Mouse (Mus musculus) CH12.LX (cell line): ENCODE measurements around the gene Dnaja4.

ENCODE experiments used
- CTCF ChIP-seq, 2 experiments: IDR thresholded peaks in 1 of 2; conservative IDR thresholded peaks in 1 of 2; 2 replicates each; pipeline ENCODE4 v1.5.1; 2011 to 2012; ENCODE audit warnings: low read depth in 2 of 2, low read length in 2 of 2, improper control_type of control experiment in 1 of 2, inconsistent platforms in 1 of 2, mild to moderate bottlenecking in 1 of 2, moderate library complexity in 1 of 2
- E2F4 ChIP-seq: IDR thresholded peaks from 2 replicates; pipeline ENCODE4 v1.6.1; 2011; ENCODE audit warnings: low read depth, low read length, improper control_type of control experiment; ENCODE audit not compliant: insufficient replicate concordance
- IRF4 ChIP-seq: IDR thresholded peaks from 2 replicates; pipeline ENCODE4 v1.6.1; 2014; ENCODE audit warnings: low read depth, mild to moderate bottlenecking, inconsistent platforms, low read length, improper control_type of control experiment
- JUN ChIP-seq: IDR thresholded peaks from 2 replicates; pipeline ENCODE4 v1.6.1; 2011; ENCODE audit warnings: low read depth, mild to moderate bottlenecking, low read length, improper control_type of control experiment, moderate library complexity; ENCODE audit not compliant: insufficient read depth
- JUND ChIP-seq: conservative IDR thresholded peaks from 2 replicates; pipeline ENCODE4 v1.6.1; 2011; ENCODE audit warnings: low read depth, low read length, improper control_type of control experiment
- MAX ChIP-seq: IDR thresholded peaks from 2 replicates; pipeline ENCODE4 v1.6.1; 2011; ENCODE audit warnings: low read length, improper control_type of control experiment
- NELFE ChIP-seq: IDR thresholded peaks from 2 replicates; pipeline ENCODE4 v1.6.1; 2011; ENCODE audit warnings: low read depth, low read length, improper control_type of control experiment
- POLR2A ChIP-seq: IDR thresholded peaks from 2 replicates; pipeline ENCODE4 v1.6.1; 2011; ENCODE audit warnings: low read depth, mild to moderate bottlenecking, improper control_type of control experiment, low read length
- RAD21 ChIP-seq: IDR thresholded peaks from 2 replicates; pipeline ENCODE4 v1.6.1; 2011; ENCODE audit warnings: low read depth, mild to moderate bottlenecking, low read length, improper control_type of control experiment, moderate library complexity
- UBTF ChIP-seq: IDR thresholded peaks from 2 replicates; pipeline ENCODE4 v1.6.1; 2012; ENCODE audit warnings: low read depth, mild to moderate bottlenecking, inconsistent platforms, low read length, improper control_type of control experiment, moderate library complexity
- USF2 ChIP-seq: conservative IDR thresholded peaks from 2 replicates; pipeline ENCODE4 v1.6.1; 2011; ENCODE audit warnings: low read depth, low read length, improper control_type of control experiment
- ZKSCAN1 ChIP-seq: IDR thresholded peaks from 2 replicates; pipeline ENCODE4 v1.6.1; 2012; ENCODE audit warnings: low read depth, inconsistent platforms, low read length, improper control_type of control experiment, borderline replicate concordance

DNA sequence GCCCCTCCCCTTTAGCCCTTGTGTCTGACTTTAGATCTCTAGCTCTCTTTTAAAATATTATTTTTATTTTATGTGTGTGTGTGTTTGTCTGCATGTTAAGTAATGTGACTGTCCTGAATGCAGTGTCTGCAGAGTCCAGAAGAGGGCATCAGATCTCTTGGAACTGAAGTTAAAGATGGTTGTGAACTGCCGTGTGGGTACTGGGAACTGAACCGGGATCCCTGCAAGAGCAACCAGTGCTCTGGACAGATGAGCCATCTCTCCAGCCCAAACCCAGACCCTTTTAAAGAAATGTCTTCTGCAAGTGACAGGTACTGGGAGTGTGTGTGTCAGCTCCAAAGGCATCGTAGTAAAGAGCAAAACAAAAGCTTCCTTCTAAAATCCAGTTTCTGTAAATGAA lies 32.6 kb upstream of the Dnaja4 start:
- TF ChIP-seq RAD21 = no peak
- TF ChIP-seq JUN = no peak
- 0 out of 4 replicates have a peak, but pooled peaks of 1 of the 2 experiments have one; percentile 1 for TF ChIP-seq CTCF (conservative IDR thresholded peaks at IDR 0.05 in 1 of 2, IDR thresholded peaks at IDR 0.05 in 1 of 2; ENCODE audit: low read depth in 2 of 2, low read length in 2 of 2)
- no peak for TF ChIP-seq UBTF
- TF ChIP-seq MAX = no peak
- TF ChIP-seq IRF4 = no peak
- no peak for TF ChIP-seq NELFE
- no peak for TF ChIP-seq E2F4
- TF ChIP-seq POLR2A = no peak
- no peak for TF ChIP-seq ZKSCAN1
- TF ChIP-seq JUND = no peak
- no peak for TF ChIP-seq USF2
